Mouse (Mus musculus) ES-Bruce4 (cell line): ENCODE data around the gene Prl8a9.

Experiments
- CTCF ChIP-seq: IDR thresholded peaks from one replicate; pipeline ENCODE4 v1.8.1; 2011; ENCODE audit warnings: low read depth, low read length
- EP300 ChIP-seq: IDR thresholded peaks from 2 replicates; pipeline ENCODE4 v1.6.1; 2011; ENCODE audit warnings: low read depth, low read length; ENCODE audit not compliant: insufficient read depth

DNA sequence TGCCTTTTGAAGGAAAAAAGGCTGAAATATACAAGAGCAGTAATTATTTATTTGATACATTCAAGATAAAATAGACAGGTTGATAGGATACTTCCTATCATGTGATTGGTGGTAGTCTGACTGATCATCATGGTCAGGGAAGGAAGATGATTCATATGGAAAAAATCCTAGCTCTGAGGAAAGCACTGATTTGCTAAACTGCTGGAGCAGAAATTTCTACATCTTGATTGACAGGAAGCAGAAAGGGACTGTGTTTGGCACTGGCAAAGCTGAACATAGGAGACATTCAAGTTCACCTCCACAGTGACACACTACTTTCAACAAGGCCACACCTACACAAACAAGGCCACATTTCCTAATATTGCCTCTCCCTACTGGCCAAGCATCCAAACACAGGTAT lies 11.1 kb downstream of the Prl8a9 start:
- TF ChIP-seq CTCF: no peak
- no peak for TF ChIP-seq EP300
